Mouse (Mus musculus) liver, adult 2 months (tissue): Measurements from ENCODE around the gene Zdhhc1.

Experiments
- CTCF ChIP-seq: fragments of 200-500 bp; IDR thresholded peaks from 2 replicates; pipeline ENCODE4 v1.5.1; 2011; ENCODE audit warnings: low read depth, low read length, control low read depth
- POLR2A ChIP-seq: fragments of 200-500 bp; IDR thresholded peaks from 2 replicates; pipeline ENCODE4 v1.6.1; 2011; ENCODE audit warnings: low read length, control low read depth; ENCODE audit not compliant: insufficient read depth; ENCODE audit errors: extremely low read depth

DNA sequence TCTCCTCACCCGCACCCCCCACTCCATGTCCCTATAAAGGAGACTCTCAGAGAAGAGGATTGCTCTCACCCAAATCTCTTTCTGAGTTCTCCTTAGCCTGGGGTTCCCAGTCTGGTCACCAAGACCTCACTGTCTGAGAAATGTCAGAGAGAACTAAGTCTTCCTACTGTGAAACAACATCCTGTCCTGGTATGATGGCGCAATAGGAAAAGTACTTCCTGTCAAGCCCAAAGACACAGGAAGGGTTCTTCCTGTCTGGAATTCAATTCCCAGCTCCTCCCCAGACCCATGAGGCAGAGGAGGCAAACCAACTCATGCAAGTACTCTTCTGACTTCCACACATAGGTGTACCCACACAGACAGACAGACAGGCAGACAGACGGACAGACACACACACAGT is 7.9 kb upstream of the Zdhhc1 start:
- TF ChIP-seq CTCF (no peak), POLR2A (no peak)
